Mouse (Mus musculus) spleen, postnatal 36 days (tissue): ENCODE results near the gene Krtap19-3.

Experiments used
- DNase-seq, 2 experiments: peaks; one replicate each; pipeline ENCODE4 v3.0.0; 2022; ENCODE audit warnings: low spot score in 2 of 2, mixed read lengths in 1 of 2

The Krtap19-3 gene

DNA sequence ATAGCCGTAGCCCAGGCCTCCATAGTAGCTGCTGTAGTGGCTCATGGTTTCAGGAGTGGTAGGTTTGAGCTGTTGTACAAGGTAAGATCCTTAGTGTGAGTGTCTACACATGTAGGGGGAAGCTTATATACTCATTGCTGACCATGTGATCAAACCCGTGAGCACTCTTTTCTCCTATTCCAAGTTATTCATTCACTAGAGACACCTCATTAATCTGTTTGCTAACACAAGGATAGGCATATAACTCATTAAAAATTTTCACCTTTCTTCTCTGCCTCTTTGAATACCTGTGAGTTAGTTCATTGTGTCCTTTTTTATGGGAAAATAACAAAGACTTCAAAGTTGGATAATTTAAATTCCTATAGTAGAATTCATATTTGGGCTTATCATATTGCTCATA is at the start of gene Krtap19-3:
Gene Krtap19-3, minus strand, starts transcription at position 101 of the 400 bp plus-strand sequence.
- DNase-seq, result no peak

DNA sequence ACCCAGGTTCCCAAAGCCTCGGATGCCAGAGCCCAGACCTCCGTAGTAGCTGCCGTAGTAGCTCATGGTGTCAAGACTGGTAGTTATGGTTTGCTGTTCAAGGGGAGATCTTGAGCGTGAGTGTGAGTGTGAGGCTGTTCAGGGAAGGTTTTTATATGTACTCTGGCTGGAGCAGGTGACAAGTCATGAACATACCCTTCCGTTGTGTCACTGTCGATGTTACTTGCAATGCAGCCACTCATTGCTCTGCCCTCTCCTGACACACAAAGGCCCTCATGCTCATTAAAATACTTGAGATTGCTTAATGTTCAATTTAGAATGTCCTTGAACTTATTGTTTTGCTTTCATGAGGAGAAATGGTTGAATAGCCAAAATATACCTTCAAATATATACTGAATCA is 18.5 kb upstream of the Krtap19-3 start, which contains the start of gene Krtap19-5:
Gene Krtap19-5, minus strand, starts transcription at position 101 of the 400 bp plus-strand sequence.
- DNase-seq, result no peak

DNA sequence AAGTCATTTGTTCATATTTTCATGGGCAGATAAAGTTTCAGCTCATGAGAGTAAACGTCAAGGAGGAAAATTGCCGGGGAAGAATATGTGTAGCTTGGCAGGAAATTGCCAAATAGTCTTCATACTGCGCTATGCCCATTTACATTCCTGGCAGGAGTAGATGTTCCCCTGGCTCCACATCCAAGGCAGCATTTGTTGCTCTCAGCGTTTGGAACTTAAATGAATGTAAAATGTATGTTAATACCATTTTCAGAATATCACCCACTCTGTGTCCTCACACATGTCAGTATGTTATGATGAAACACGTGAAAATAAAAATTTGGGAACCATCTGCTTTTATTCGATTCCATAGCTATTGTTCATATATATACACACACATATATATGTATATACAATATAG is 9.0 kb upstream of the Krtap19-3 start:
- DNase-seq, result no peak

DNA sequence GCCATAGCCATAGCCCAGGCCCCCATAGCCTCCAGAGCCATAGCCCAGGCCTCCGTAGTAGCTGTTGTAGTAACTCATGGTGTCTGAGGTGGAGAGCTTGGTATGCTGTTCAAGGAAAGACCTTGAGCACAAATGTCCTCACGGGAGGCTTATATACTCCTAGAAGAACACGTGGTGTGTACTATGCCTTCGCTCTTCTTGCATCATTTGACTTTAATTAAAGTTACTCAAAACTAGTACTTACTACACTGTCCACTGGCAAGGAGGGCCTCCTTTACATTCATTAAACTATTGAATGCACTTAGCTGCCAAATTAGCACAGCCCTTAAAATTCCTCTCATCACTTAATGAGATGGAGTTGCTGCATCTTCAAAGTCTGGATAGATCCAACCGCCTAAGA is 7.2 kb upstream of the Krtap19-3 start, which contains the start of gene Krtap19-4:
Gene Krtap19-4, minus strand, starts transcription at position 101 of the 400 bp plus-strand sequence.
- DNase-seq, result no peak

DNA sequence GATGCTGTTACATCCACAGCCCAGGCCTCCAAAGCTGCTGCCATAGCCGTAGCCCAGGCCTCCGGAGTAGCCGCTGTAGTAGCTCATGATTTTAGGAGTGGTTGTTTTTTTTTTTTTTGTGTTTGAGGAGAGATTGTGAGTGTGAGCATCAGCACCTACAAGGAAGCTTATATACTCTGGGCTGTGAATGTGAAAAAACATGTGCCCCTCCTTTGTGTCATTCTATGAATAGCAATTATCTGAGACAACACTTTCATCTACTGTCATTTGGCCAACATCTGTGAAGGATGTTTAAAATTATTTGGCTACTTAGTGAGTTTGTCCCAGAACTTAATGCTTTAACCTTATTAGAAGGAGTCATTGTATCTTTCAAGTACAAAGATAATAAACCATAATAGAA is 3.7 kb downstream of the Krtap19-3 start, which contains the start of gene Krtap19-2:
Gene Krtap19-2, minus strand, starts transcription at position 101 of the 400 bp plus-strand sequence.
- no peak for DNase-seq

DNA sequence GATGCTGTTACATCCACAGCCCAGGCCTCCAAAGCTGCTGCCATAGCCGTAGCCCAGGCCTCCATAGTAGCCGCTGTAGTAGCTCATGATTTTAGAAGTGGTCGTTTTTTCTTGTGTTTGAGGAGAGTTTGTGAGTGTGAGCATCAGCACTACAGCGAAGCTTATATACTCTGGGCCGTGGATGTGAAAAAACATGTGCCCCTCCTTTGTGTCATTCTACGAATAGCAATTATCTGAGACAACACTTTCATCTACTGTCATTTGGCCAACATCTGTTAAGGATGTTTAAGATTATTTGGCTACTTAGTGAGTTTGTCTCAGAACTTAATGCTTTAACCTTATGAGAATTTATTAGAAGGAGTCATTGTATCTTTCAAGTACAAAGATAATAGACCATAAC is 8.5 kb downstream of the Krtap19-3 start, which contains the start of gene Krtap19-1:
Gene Krtap19-1, minus strand, starts transcription at position 101 of the 400 bp plus-strand sequence.
- no peak for DNase-seq

DNA sequence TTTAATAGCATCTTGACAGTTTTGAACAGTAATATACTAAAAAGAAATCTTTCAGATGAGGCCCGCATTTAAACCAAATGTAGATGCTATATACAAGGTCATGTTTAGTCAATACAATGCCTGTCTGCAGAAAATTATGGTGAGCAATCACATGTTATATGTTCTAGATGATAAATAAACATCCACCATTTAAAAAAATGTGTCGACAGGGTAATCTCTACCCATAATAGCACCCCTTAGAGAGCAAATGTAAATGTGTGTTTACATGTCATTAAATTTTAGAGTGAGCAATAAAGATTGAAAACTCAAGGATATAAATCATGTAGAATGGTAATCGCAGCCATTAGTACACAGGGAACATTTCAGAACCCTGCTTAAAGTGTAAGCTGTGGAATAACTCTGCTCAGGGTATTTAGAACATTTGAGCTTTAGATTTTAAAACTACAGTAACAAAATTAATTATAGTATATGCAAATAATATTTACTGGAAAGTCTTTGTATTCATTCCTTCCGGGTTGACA is 12.9 kb downstream of the Krtap19-3 start:
- no peak for DNase-seq

DNA sequence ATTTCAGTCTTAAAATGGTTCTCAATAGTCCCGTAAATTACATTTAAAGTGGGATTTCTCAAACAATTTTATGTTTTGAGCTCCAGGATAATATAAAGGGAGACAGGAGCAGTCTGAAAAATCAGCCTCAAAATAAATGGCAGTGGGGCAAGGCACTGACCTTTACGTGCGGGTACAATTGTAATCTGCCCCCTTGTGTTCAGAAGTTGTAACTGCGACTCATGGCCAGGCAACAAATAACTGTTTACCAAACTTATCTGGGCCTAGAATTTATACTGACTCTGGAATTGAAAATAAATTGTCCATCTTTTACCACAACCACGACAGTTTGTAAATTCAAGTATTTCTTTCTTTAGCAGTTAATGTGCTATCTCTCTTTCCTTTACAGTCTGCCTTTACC is 26.4 kb downstream of the Krtap19-3 start:
- DNase-seq, result no peak

DNA sequence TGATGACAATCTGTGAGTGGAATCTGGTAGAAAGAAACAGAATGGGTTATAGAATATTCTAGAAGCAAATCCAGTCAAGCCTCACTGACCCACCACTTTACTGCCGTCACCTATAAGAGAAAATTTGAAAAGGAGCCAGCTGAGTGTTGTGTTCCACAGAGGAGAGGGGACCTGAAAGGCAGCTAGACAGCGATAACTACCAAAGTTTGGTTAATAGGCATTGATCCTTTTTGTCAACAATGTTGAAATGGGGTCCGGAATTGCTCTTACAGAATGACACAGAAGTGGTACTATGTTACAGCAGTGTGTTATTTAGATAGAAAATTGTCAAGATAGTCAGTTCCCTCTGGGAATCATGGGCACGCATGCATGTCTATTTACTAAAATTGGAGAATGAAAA is 29.3 kb downstream of the Krtap19-3 start:
- DNase-seq, result no peak

DNA sequence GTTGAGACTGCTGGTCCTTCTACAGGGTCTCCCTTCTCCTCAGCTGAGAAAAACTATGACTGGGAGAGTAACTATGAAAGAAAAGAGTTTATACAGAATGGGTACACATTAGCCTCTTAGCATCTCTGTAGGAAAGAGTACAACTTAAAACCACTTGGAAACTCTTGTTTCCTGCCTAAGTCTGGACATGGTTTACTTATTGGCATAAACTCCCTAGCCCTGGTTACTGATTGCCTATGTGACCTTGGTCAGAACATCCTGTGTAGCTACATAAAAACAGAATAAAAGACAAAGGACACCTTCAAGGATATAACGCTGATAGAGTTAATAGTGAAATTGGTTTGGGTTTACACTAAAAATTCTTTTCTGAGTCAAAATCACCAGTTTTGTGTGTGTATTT is 30.5 kb downstream of the Krtap19-3 start:
- no peak for DNase-seq
